Mouse (Mus musculus) midbrain, postnatal 0 days (tissue): ENCODE data around the gene Olfr885. TPM values are rescaled to one million over a fixed set of nuclear protein-coding genes. Genes with fewer than 3 reads are reported as not detected.

Source experiments
- ATAC-seq: fragments of 200-750 bp; cut with Nextera tagmentation; 2 replicates; pipeline ENCODE4 v1.8.0; 2017; ENCODE audit warnings: moderate number of reproducible peaks, mild to moderate bottlenecking, moderate TSS enrichment, moderate library complexity; ENCODE audit not compliant: low FRiP score
- DNase-seq: peaks from one replicate; pipeline ENCODE4 v3.0.0-alpha.2; 2015; ENCODE audit warnings: low spot score
- H3K27ac ChIP-seq: fragments of 300-500 bp; sonication (generic); 2 replicates; pipeline ENCODE4 v1.5.1; 2014; ENCODE audit warnings: low read depth, mild to moderate bottlenecking, low read length, mixed read lengths
- H3K27me3 ChIP-seq: fragments of 300-500 bp; sonication (generic); 2 replicates; pipeline ENCODE4 v1.6.1; 2014; ENCODE audit warnings: low read length, control low read depth, mixed read lengths; ENCODE audit not compliant: insufficient read depth
- H3K36me3 ChIP-seq: fragments of 300-500 bp; sonication (generic); 2 replicates; pipeline ENCODE4 v1.6.1; 2014; ENCODE audit warnings: low read length, control low read depth, mixed read lengths; ENCODE audit not compliant: insufficient read depth
- H3K4me1 ChIP-seq: fragments of 300-500 bp; sonication (generic); 2 replicates; pipeline ENCODE4 v1.6.1; 2014; ENCODE audit warnings: mild to moderate bottlenecking, control low read depth, antibody characterized with exemption, low read length, mixed read lengths; ENCODE audit not compliant: insufficient read depth
- H3K4me2 ChIP-seq: fragments of 300-500 bp; sonication (generic); 2 replicates; pipeline ENCODE4 v1.6.1; 2014; ENCODE audit warnings: low read depth, mild to moderate bottlenecking, low read length, mixed read lengths; ENCODE audit not compliant: poor library complexity, severe bottlenecking
- H3K4me3 ChIP-seq: fragments of 300-500 bp; sonication (generic); 2 replicates; pipeline ENCODE4 v1.5.1; 2014; ENCODE audit warnings: low read depth, mild to moderate bottlenecking, low read length, moderate library complexity
- H3K9ac ChIP-seq: fragments of 300-500 bp; sonication (generic); replicated peaks from 2 replicates; pipeline ENCODE4 v1.6.1; 2014; ENCODE audit warnings: mild to moderate bottlenecking, low read length, moderate library complexity, mixed read lengths; ENCODE audit not compliant: poor library complexity, severe bottlenecking
- H3K9me3 ChIP-seq: fragments of 300-500 bp; sonication (generic); 2 replicates; pipeline ENCODE4 v1.6.1; 2016; ENCODE audit warnings: low read length, control low read depth
- CTCF ChIP-seq: IDR thresholded peaks from 2 replicates; pipeline ENCODE4 v1.5.1; 2016; ENCODE audit warnings: antibody characterized with exemption, mild to moderate bottlenecking
- WGBS: fragments of 180-500 bp; shearing (Covaris S2); extraction: QIAGEN DNeasy Blood & Tissue Kit; methylation state at CpG from one replicate; pipeline ENCODE4 v1.1.7; 2014; 5-methylcytosine and 5-hydroxymethylcytosine counted together
- polyA plus RNA-seq: library from polyadenylated mRNA; unstranded; fragments of >200 nt; fragmentation: Nextera tagmentation; extraction: Ambion mirVana; gene quantifications from 2 replicates; pipeline ENCODE4 v1.2.1, GENCODE M21; 2015
- total RNA-seq: library from RNA; depleted of rRNA; stranded (reverse); fragments of >200 nt; gene quantifications from 2 replicates; pipeline ENCODE4 v1.2.3, GENCODE M21; 2014; rRNA removed

Gene Olfr885
- total RNA-seq (not detected in 2 replicates), polyA plus RNA-seq (not detected in 2 replicates)

DNA sequence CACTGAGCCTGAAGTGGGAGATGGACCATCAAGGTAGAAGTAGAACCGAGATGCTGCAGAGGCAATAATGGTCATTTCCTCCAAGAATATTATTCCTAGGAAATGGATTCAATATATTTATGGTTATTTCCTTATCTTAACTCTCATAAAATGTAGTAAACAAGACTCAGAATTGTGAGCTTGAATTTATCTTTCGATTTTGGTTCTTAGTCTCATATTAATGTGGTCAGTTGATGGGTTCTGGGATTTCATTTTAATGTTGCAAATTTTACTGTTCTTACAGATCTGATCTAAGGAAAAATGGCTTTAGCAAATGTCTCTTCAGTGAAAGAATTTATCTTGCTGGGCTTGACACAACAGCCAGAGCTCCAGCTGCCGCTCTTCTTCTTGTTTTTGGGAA lies at the start of gene Olfr885:
Gene Olfr885, plus strand, starts transcription at position 301 of the 400 bp plus-strand sequence.
- TF ChIP-seq CTCF, result no peak
- H3K36me3 ChIP-seq, result no peaks in the 10 kb centered on the region
- H3K27ac ChIP-seq, result no peak within 1 kb of the TSS
- no peak for ATAC-seq
- H3K27me3 ChIP-seq, result no peaks in the 10 kb centered on the region
- no peak within 1 kb of the TSS for H3K9ac ChIP-seq
- 88% methylated on average over 3 of the region's 3 CpGs for WGBS
- no peak within 1 kb of the TSS for H3K4me2 ChIP-seq
- no peaks in the 10 kb centered on the region for H3K4me1 ChIP-seq
- H3K9me3 ChIP-seq, result no peaks in the 10 kb centered on the region
- no peak for DNase-seq
- H3K4me3 ChIP-seq, result no peak within 1 kb of the TSS

DNA sequence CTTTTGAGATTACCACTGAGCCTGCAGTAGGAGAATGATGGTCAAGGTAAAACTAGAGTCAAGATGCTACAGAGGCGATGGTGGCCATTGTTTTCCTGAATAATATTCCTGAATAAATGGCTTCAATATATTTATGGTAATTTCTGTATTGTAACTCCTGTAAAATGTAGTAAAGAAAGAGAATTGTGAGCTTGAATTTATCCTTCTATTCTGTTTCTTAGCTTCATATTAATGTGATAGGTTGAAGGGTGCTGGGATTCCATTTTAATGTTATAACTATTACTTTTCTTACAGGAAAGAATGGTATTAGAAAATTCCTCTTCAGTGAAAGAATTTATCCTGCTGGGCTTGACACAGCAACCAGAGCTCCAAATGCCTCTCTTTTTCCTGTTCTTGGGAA lies 35.6 kb upstream of the Olfr885 start, which contains the start of gene Olfr883:
Gene Olfr883, plus strand, starts transcription at position 301 of the 400 bp plus-strand sequence.
- H3K9me3 ChIP-seq, result no peaks in the 10 kb centered on the region
- no peak for DNase-seq
- no peaks in the 10 kb centered on the region for H3K4me1 ChIP-seq
- no peak for ATAC-seq
- H3K4me2 ChIP-seq, result no peak within 1 kb of the TSS
- H3K4me3 ChIP-seq, result no peak within 1 kb of the TSS
- no peak within 1 kb of the TSS for H3K9ac ChIP-seq
- H3K27ac ChIP-seq, result no peak within 1 kb of the TSS
- no peaks in the 10 kb centered on the region for H3K27me3 ChIP-seq
- no peak for TF ChIP-seq CTCF
- WGBS, result 73% methylated on average over 1 of the region's 1 CpGs
- no peaks in the 10 kb centered on the region for H3K36me3 ChIP-seq

DNA sequence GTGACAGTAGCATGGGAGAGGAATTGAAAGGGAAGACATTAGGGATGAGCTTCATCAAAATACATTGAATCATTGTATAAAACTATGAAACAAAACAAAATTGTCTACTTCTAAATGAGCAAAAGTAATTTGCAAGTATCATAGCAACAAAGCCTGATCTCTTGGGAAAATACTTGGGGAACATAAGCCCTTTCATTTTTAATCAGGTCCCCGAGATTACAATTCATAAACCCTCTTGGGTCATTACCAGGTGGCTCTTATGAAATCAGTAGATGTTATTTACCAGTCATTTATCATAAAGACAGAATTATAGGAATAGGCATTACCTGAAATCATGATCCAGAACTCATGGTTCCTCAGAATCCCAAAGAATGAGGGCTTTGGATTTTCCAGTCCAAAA lies 14.9 kb upstream of the Olfr885 start, which contains the start of gene Olfr884:
Gene Olfr884, plus strand, starts transcription at position 301 of the 400 bp plus-strand sequence.
- Histone ChIP-seq H3K27ac (no peak within 1 kb of the TSS), H3K4me1 (no peaks in the 10 kb centered on the region), H3K9ac (no peak within 1 kb of the TSS), H3K4me3 (no peak within 1 kb of the TSS), H3K4me2 (no peak within 1 kb of the TSS), H3K27me3 (no peaks in the 10 kb centered on the region), H3K9me3 (no peaks in the 10 kb centered on the region), H3K36me3 (no peaks in the 10 kb centered on the region)
- no peak for TF ChIP-seq CTCF
- no peak for ATAC-seq
- 73% methylated on average over 1 of the region's 1 CpGs for WGBS
- no peak for DNase-seq

DNA sequence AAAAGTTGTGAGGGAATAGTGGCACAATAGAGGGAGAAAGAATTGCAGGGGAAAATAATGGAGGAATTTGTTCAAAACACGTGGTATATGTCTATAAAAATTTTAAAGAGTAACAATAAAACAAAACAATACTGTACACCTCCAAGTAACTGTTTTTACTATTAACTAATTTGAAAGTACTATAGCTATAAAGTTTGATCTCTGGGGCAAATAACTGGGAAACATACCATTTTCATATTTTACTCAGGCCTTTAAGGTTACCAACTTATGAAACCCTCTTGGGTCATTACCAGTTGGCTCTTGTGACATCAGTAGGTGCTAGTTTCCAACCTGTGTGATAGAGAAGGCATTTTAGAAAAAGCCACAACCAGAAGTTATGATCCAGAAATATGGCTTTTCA lies 22.6 kb downstream of the Olfr885 start, which contains the start of gene Olfr887:
Gene Olfr887, plus strand, starts transcription at position 301 of the 400 bp plus-strand sequence.
- no peak for DNase-seq
- no peaks in the 10 kb centered on the region for H3K4me1 ChIP-seq
- no peak for ATAC-seq
- no peaks in the 10 kb centered on the region for H3K27me3 ChIP-seq
- H3K27ac ChIP-seq, result no peak within 1 kb of the TSS
- H3K9me3 ChIP-seq, result no peaks in the 10 kb centered on the region
- H3K4me3 ChIP-seq, result no peak within 1 kb of the TSS
- 85% methylated on average over 1 of the region's 1 CpGs for WGBS
- H3K36me3 ChIP-seq, result no peaks in the 10 kb centered on the region
- TF ChIP-seq CTCF, result no peak
- no peak within 1 kb of the TSS for H3K4me2 ChIP-seq
- no peak within 1 kb of the TSS for H3K9ac ChIP-seq

DNA sequence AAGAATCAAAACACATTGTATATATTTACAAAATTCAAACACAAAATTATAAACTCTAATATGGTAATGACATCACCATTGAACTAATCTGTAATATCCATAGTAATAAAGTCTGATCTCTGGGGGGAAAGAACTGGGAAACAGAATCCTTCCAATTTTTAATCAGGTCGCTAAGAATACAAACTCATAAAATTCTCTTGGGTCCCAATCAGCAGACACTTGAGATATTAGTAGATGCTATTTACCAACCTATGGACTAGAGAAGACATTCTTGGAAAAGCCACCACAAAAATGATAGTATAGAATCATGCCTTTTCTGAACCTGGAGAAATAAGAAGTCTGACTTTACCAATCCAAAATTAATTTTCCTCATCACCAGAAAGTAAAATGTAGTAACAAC lies 46.7 kb downstream of the Olfr885 start, which contains the start of gene Olfr888:
Gene Olfr888, plus strand, starts transcription at position 301 of the 400 bp plus-strand sequence.
- Histone ChIP-seq H3K4me3 (no peak within 1 kb of the TSS), H3K9ac (no peak within 1 kb of the TSS), H3K4me2 (no peak within 1 kb of the TSS), H3K36me3 (no peaks in the 10 kb centered on the region), H3K9me3 (no peaks in the 10 kb centered on the region), H3K27ac (no peak within 1 kb of the TSS), H3K27me3 (no peaks in the 10 kb centered on the region), H3K4me1 (no peaks in the 10 kb centered on the region)
- DNase-seq (no peak), ATAC-seq (no peak)
- TF ChIP-seq CTCF, result no peak
- WGBS, result 85% methylated on average over 1 of the region's 1 CpGs

Other genes starting within 250 kb of the Olfr885 start
- gene Olfr877, start 207.1 kb upstream of the Olfr885 start, total RNA-seq, result not detected in 2 replicates
- not detected in 2 replicates for gene Olfr877, start 207.1 kb upstream of the Olfr885 start, polyA plus RNA-seq
- gene Olfr145, start 164.6 kb upstream of the Olfr885 start, total RNA-seq, result not detected in 2 replicates
- gene Olfr145, start 164.6 kb upstream of the Olfr885 start, polyA plus RNA-seq, result not detected in 2 replicates
- not detected in 2 replicates for gene Olfr878, start 143.5 kb upstream of the Olfr885 start, total RNA-seq
- gene Olfr878, start 143.5 kb upstream of the Olfr885 start, polyA plus RNA-seq, result not detected in 2 replicates
- gene Olfr881, start 69.5 kb upstream of the Olfr885 start, total RNA-seq, result not detected in 2 replicates
- not detected in 2 replicates for gene Olfr881, start 69.5 kb upstream of the Olfr885 start, polyA plus RNA-seq
- gene Olfr883, start 35.5 kb upstream of the Olfr885 start, total RNA-seq, result not detected in 2 replicates
- not detected in 2 replicates for gene Olfr883, start 35.5 kb upstream of the Olfr885 start, polyA plus RNA-seq
- gene Olfr884, start 14.8 kb upstream of the Olfr885 start, total RNA-seq, result not detected in 2 replicates
- gene Olfr884, start 14.8 kb upstream of the Olfr885 start, polyA plus RNA-seq, result not detected in 2 replicates
- not detected in 2 replicates for gene Olfr887, start 22.8 kb downstream of the Olfr885 start, total RNA-seq
- gene Olfr887, start 22.8 kb downstream of the Olfr885 start, polyA plus RNA-seq, result not detected in 2 replicates
- not detected in 2 replicates for gene Olfr888, start 46.8 kb downstream of the Olfr885 start, total RNA-seq
- not detected in 2 replicates for gene Olfr888, start 46.8 kb downstream of the Olfr885 start, polyA plus RNA-seq
- not detected in 2 replicates for gene Olfr889, start 53.9 kb downstream of the Olfr885 start, total RNA-seq
- 0.04 TPM in 1 of 2 replicates, not detected in the other for gene Olfr889, start 53.9 kb downstream of the Olfr885 start, polyA plus RNA-seq
- not detected in 2 replicates for gene Olfr890, start 81.2 kb downstream of the Olfr885 start, total RNA-seq
- gene Olfr890, start 81.2 kb downstream of the Olfr885 start, polyA plus RNA-seq, result not detected in 2 replicates
- not detected in 2 replicates for gene Olfr891, start 119.5 kb downstream of the Olfr885 start, total RNA-seq
- not detected in 2 replicates for gene Olfr891, start 119.5 kb downstream of the Olfr885 start, polyA plus RNA-seq
- not detected in 2 replicates for gene Olfr893, start 147.0 kb downstream of the Olfr885 start, total RNA-seq
- not detected in 2 replicates for gene Olfr893, start 147.0 kb downstream of the Olfr885 start, polyA plus RNA-seq
- gene Olfr894, start 156.7 kb downstream of the Olfr885 start, total RNA-seq, result not detected in 2 replicates
- gene Olfr894, start 156.7 kb downstream of the Olfr885 start, polyA plus RNA-seq, result not detected in 2 replicates
- not detected in 2 replicates for gene Olfr143, start 191.5 kb downstream of the Olfr885 start, total RNA-seq
- not detected in 2 replicates for gene Olfr143, start 191.5 kb downstream of the Olfr885 start, polyA plus RNA-seq
- not detected in 2 replicates for gene Olfr895, start 206.5 kb downstream of the Olfr885 start, total RNA-seq
- not detected in 2 replicates for gene Olfr895, start 206.5 kb downstream of the Olfr885 start, polyA plus RNA-seq
- gene Olfr896-ps1, start 229.8 kb downstream of the Olfr885 start, total RNA-seq, result not detected in 2 replicates
- gene Olfr896-ps1, start 229.8 kb downstream of the Olfr885 start, polyA plus RNA-seq, result not detected in 2 replicates